Mouse (Mus musculus) heart, postnatal 4 days (tissue): ENCODE results near the gene Trim56. TPM values are rescaled to one million over a fixed set of nuclear protein-coding genes. Genes with fewer than 3 reads are reported as not detected.
A peak's percentile ranks its signal among the peaks of the same experiment; 100 is the strongest.

Experiments
- DNase-seq: peaks from one replicate; pipeline ENCODE4 v3.0.0; 2021
- total RNA-seq, 2 experiments: library from RNA; stranded (reverse); gene quantifications; 2 replicates each; pipeline ENCODE4 v1.2.3; 2021

Trim56 gene
- total RNA-seq, 2 experiments from 2014 or later = 15.7 to 15.9 TPM

DNA sequence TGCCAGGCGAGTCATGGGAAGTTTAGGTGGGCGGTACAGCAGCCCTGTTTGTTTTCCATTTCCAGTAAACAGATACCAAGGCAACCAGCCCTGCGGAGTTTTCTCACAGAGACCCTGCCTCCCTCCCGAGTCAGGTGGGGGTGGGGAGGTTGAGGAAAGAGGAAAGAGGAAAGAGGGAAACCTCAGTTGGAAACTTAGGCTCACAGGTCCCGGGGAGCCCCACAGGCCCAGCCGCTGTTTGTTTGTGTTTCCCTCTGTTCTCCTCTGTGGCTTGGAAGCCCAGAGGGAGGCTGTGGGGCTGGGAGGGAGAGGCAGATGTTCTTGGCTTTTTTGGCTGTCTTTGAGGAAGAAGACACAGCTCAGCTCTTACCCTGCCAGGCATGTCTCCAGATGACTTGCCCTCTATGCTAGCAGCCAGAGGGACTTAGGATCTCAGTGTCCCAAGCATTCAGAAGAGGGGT, 41.8 kb downstream of the Trim56 start:
- DNase-seq = peak; percentile 50

DNA sequence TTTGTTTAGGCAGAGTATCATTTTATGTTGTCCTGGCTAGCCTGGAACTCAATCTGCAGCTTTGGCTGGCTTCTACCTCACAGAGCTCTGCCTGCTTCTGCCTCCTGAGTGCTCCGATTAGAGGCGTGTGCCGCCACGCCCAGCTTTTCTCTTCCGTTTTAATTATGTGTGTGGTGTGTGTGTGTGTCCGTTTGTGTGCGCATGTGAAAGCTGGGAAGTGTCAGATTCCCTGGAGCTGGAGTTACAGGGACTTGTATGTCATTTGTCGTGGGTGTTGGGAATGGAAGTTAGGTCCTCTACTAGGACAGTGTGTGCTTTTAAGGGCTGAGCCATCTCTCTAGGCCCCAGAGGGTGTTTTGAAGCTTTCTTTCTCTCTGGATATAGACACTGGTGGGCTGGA, 42.9 kb downstream of the Trim56 start:
- no peak for DNase-seq

DNA sequence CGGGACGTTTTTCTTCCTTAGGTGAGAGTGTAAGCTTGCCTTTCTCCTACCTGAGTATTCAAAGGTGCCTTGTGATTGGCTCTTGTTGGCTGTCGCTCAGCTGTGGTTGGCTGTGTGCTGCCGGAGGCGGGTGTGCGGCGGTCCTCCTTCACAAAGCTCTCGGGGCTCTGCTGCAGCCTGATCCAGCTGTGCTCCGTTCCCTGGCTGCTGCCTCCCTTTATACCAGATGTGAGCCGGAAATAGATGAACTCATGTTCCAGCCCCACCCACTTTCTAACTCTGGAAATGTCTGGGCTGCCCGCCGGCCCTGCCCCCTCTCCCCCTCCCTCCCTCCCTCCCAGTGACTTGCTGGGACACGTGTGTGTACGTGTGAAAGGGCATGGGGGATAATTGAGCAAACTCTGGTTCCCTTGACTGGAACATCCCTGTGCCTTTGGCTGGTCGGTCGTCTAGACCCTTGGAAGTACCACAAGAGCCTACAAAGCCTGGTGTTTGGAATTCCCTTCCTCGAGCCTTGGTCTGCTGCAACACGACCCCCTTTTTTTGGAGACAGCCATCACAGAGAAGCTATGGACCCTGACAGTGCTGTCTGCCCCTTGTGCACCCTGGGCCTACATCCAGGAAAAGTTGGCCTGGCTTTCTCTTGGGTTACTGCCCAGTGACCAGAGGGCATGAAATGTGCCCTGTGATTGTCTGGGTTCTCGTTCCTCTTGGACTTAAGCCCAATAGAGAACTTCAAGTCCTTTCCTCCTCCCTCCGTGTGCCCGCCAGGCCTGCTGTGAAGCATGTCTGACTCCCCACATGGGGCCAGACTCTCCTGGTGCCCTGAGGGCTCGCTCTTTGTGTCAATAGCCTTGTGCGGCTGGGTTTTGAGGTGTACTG, 43.7 kb downstream of the Trim56 start, which contains the start of gene Serpine1:
Serpine1 (minus strand) TSS at position 190 of the 882 bp plus-strand sequence.
- peak; percentile 92 for DNase-seq

DNA sequence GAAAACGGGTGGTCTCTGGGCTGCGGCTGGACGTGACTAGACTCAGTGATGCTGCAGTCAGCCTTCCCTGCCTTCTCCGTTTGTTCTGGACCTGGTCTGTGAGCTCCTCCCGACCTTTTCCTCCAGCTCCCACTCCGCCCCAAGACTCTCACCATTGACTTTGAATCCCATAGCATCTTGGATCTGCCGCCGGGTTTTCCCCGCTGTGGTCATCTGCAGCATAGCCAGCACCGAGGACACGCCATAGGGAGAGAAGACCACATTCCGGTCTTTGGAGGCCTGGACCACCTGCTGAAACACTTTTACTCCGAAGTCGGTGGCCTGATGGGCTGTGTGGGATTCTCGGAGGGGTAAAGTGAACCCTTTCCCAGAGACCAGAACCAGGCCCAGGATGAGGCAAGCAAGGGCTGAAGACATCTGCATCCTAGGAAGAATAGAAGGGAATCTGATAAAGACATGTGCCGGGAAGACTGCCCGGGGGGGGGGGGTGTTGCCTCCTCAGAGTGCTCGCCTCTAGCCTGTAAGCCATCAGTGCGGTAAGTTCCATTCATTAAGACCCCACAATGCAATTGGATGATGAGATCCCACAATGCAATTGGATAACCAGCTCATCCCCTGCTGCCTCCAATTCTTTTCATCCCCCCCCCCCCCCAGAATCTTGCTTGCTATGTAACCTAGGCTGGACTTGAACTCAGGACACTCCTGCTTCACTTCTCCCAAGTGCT, 45.0 kb downstream of the Trim56 start:
- DNase-seq = no peak

DNA sequence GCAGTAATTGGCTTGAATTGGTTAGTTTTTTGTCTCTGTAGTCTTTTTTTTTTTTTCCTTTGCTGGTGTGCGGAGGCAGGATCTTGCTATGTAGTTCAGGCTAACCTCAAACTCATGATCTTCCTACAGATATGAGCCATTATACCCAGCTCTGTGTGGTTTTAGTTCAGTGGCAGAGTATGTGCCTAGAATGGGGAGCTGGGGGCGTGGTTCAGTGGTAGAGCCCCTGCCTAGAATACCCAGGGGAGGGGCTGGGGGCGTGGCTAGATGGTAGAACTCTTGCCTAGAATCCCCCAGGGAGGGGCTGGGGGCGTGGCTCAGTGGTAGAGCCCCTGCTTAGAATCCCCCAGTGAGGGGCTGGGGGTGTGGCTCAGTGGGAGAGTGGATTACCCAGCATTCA, 47.3 kb downstream of the Trim56 start:
- no peak for DNase-seq

DNA sequence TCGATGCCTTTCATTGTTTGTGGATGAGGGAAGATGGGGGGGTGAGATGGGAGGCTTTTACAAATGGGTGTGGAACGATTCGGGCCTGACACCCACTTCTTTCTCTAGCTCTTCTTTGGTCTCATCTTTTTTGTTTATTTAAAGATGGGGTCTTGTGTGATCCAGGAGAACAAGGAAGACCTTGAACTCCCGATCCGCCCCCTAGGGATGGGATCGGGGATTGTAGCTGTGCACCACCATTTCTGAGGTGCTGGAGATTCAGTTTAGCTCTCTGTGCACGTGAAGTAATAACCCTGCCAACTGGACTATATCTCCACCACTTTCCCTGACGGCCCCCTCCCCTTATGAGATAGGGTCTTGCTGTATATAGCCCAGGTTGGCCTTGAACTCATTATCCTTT, 50.1 kb downstream of the Trim56 start:
- no peak for DNase-seq

DNA sequence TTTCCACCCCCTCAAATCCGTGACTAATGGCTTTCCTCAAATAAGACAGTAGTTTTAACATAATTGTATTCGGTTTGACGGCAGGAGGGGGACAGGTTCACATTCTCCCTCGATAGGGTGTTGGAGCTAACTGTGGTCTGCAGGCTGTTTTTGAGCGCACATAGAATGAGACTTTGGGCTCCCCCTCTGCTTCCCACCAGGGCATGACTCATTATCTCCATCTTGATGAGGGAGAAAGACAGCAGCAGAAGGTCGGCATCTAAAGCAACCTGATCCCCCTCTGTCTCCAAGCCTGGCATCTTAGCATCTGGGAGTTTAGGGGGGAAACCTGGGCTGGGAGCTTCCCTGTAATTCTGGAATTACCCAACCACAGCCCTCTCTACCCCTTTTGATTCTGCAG, 50.6 kb downstream of the Trim56 start:
- DNase-seq = no peak

DNA sequence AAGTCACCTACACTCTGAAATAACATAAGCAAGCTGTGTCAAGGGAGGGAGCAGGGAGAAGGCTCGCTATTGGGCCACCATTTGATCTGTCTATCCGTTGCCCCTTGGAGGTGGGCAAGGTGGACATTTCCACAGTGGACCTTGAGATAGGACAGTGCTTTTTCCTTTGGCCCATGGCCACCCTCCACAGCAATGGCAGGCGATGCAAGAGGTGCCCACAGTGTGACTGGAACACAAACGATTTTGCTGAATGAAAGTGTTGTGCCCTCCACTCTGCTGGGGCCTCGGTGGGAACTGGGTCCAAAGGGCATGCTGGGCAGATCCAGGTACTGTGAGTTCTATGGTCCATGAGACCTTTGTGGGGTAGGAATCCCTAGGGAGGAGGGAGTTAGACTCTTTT, 53.4 kb downstream of the Trim56 start:
- no peak for DNase-seq

DNA sequence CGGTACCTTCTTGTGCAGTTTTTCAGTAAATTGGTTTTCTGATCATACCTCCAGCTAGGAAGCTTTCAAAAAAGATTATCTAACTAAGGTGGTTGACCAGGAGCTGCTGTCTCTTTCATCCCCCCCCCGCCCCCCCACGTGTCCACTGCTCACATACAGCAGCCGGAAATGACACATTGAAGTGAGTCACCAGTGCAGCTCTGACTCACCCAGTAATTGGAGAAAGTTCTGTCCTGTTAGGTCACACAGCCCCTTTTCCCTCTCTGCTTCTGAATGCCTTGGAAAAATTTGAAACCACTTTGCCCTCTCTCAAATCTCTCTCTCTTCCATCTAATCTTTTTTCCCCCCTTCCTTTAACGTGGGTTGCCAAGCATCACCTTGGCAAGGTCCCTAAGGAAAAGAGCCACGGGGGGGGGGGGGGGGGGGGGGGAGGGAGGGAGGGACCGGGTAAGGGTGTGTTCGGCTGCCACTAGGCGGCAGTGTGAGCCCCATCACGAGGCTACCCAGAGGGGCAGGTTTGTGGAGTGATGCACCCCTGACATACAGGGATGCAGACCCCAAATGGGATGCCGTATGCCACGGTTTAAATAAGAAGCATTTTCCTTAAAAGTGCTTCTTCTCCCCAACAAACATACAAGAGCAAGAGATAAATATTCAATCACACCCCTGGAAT, 54.1 kb downstream of the Trim56 start:
- peak; percentile 82 for DNase-seq

Other genes with a start within 250 kb of the Trim56 start
- gene Col26a1, start 233.0 kb downstream of the Trim56 start, total RNA-seq = 10 to 100 TPM; 10.7 to 11.4 TPM
- gene Ift22, start 208.1 kb downstream of the Trim56 start, total RNA-seq = 10 to 100 TPM; 14.2 to 14.3 TPM
- 100 to 1,000 TPM; 177 to 180 TPM for gene Fis1, start 162.9 kb downstream of the Trim56 start, total RNA-seq
- gene Cldn15, start 149.6 kb downstream of the Trim56 start, total RNA-seq = 1 to 10 TPM; 4.7 to 6.8 TPM
- gene Plod3, start 129.2 kb downstream of the Trim56 start, total RNA-seq = 10 to 100 TPM; 46.9 to 51.8 TPM
- gene Znhit1, start 128.2 kb downstream of the Trim56 start, total RNA-seq = 10 to 100 TPM; 48.6 to 53.2 TPM
- not detected for gene Vgf, start 89.8 kb downstream of the Trim56 start, total RNA-seq
- 10 to 100 TPM; 70.9 to 82.3 TPM for gene Ap1s1, start 70.1 kb downstream of the Trim56 start, total RNA-seq
- 10 to 100 TPM; 13.4 to 14.0 TPM for gene Serpine1, start 43.9 kb downstream of the Trim56 start, total RNA-seq
- gene Muc3, start 33.1 kb upstream of the Trim56 start, total RNA-seq = not detected
- gene Muc3a, start 96.2 kb upstream of the Trim56 start, total RNA-seq = under 1 TPM; 0.32 to 0.33 TPM
- 1 to 10 TPM; 3.9 to 4.3 TPM for gene Ache, start 171.3 kb upstream of the Trim56 start, total RNA-seq
- gene Ufsp1, start 178.4 kb upstream of the Trim56 start, total RNA-seq = 1 to 10 TPM; 7.5 to 8.0 TPM
- 100 to 1,000 TPM; 108 to 119 TPM for gene Srrt, start 191.5 kb upstream of the Trim56 start, total RNA-seq
- gene Trip6, start 198.2 kb upstream of the Trim56 start, total RNA-seq = 10 to 100 TPM; 32.5 to 36.0 TPM
- gene Slc12a9, start 217.4 kb upstream of the Trim56 start, total RNA-seq = 1 to 10 TPM; 5.0 to 5.5 TPM
- gene Ephb4, start 233.9 kb upstream of the Trim56 start, total RNA-seq = 100 to 1,000 TPM; 102 to 108 TPM